Mouse (Mus musculus) kidney, postnatal 0 days (tissue): ENCODE data around the gene Gsto2. TPM values are rescaled to one million over a fixed set of nuclear protein-coding genes. Genes with fewer than 3 reads are reported as not detected.

Source experiments
- ATAC-seq: fragments of 200-750 bp; cut with Nextera tagmentation; replicated peaks from 2 replicates; pipeline ENCODE4 v1.8.0; 2017; ENCODE audit warnings: low read depth, moderate number of reproducible peaks, moderate TSS enrichment, moderate library complexity; ENCODE audit not compliant: low FRiP score
- DNase-seq: peaks from one replicate; pipeline ENCODE4 v3.0.0-alpha.2; 2016; ENCODE audit warnings: low spot score
- H3K27ac ChIP-seq: fragments of 300-500 bp; sonication (generic); 2 replicates; pipeline ENCODE4 v1.5.1; 2014; ENCODE audit warnings: mild to moderate bottlenecking
- H3K27me3 ChIP-seq: fragments of 300-500 bp; sonication (generic); 2 replicates; pipeline ENCODE4 v1.6.1; 2014; ENCODE audit warnings: low read length, mixed read lengths; ENCODE audit not compliant: insufficient read depth
- H3K36me3 ChIP-seq: fragments of 300-500 bp; sonication (generic); 2 replicates; pipeline ENCODE4 v1.6.1; 2014; ENCODE audit warnings: low read length, mixed read lengths; ENCODE audit not compliant: insufficient read depth
- H3K4me1 ChIP-seq: fragments of 300-500 bp; sonication (generic); replicated peaks from 2 replicates; pipeline ENCODE4 v1.6.1; 2014; ENCODE audit warnings: antibody characterized with exemption, low read length, mixed read lengths; ENCODE audit not compliant: insufficient read depth
- H3K4me2 ChIP-seq: fragments of 300-500 bp; sonication (generic); 2 replicates; pipeline ENCODE4 v1.6.1; 2014; ENCODE audit warnings: mild to moderate bottlenecking, low read length, moderate library complexity, mixed read lengths
- H3K4me3 ChIP-seq: fragments of 300-500 bp; sonication (generic); replicated peaks from 2 replicates; pipeline ENCODE4 v1.5.1; 2014; ENCODE audit warnings: low read depth, low read length
- H3K9ac ChIP-seq: fragments of 300-500 bp; sonication (generic); 2 replicates; pipeline ENCODE4 v1.6.1; 2014; ENCODE audit warnings: low read depth, low read length
- H3K9me3 ChIP-seq: fragments of 300-500 bp; sonication (generic); replicated peaks from 2 replicates; pipeline ENCODE4 v1.6.1; 2016; ENCODE audit warnings: low read length, inconsistent platforms, mixed read lengths
- CTCF ChIP-seq: IDR thresholded peaks from 2 replicates; pipeline ENCODE4 v1.5.1; 2016; ENCODE audit warnings: antibody characterized with exemption, low read depth, mild to moderate bottlenecking, moderate library complexity
- WGBS: fragments of 180-500 bp; shearing (Covaris S2); extraction: QIAGEN DNeasy Blood & Tissue Kit; methylation state at CpG from one replicate; pipeline ENCODE4 v1.1.7; 2014; 5-methylcytosine and 5-hydroxymethylcytosine counted together
- polyA plus RNA-seq: library from polyadenylated mRNA; unstranded; fragments of >200 nt; fragmentation: Nextera tagmentation; extraction: Ambion mirVana; gene quantifications from 2 replicates; pipeline ENCODE4 v1.2.1, GENCODE M21; 2015

The Gsto2 gene
- 1.7 and 1.9 TPM in 2 replicates for polyA plus RNA-seq

- no peaks in the 10 kb centered on the region for H3K27me3 ChIP-seq
- H3K4me2 ChIP-seq: peak within 1 kb of the TSS; percentile 96
- peak within 1 kb of the TSS; percentile 86 for H3K27ac ChIP-seq
- peak; percentile 100 for ATAC-seq
- H3K36me3 ChIP-seq: peaks cover 8% of the 10 kb centered on the region; the same call in 1 of the 2 replicates
- peak within 1 kb of the TSS; percentile 81 for H3K9ac ChIP-seq
- H3K4me3 ChIP-seq: peak within 1 kb of the TSS; percentile 55
- peak; percentile 98 for DNase-seq
- under 1% methylated on average over 49 of the region's 49 CpGs for WGBS
- no peaks in the 10 kb centered on the region for H3K9me3 ChIP-seq
- TF ChIP-seq CTCF: peak; percentile 62
- no peaks in the 10 kb centered on the region for H3K4me1 ChIP-seq
Observed at GRCm38 (mm10) chr19:47865353-47865947, at the start of gene Gsto2. Gene Gsto2 (plus strand): TSS chr19:47865534.

GRCm38 (mm10) chr19:47817692-47818091, 47.6 kb upstream of the Gsto2 start:
- WGBS: 77% methylated on average over 9 of the region's 9 CpGs

DNA sequence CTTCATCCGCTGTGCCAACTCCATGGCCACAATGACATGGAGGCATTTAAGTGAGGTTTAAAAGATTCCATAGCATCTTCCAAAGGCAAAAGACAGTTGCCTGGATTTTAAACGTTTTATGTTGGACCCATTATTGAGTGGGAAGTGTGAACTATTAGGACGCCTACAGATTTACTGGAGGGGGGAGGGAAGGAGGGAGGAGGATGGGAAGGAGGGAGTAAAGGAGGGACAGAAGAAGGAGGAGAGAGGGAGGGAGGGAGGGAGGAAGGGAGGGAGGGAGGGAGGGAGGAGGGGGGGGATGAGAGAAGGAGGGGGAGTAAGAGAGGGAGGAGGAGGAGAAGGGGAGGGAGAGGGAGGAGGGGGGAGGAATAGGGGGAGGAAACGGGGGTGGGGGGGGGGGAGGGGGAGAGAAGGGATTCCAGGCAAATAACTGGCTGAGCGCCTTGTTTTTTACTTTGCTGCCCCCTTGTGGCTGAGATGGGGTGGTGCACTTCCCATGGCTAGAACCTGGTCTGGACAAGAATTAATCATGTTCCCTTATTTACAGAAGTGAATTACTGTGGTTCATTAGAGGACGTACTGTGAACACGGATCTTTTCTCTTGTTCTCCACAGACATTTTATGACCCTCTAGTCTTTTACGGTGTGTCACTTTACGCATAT, 44.4 kb upstream of the Gsto2 start:
- H3K9me3 ChIP-seq: no peaks in the 10 kb centered on the region
- WGBS: 20% methylated on average over 9 of the region's 9 CpGs
- H3K27ac ChIP-seq: no peak overlapping the region
- H3K4me2 ChIP-seq: no peak overlapping the region
- ATAC-seq (no peak), DNase-seq (peak; percentile 79)
- H3K4me3 ChIP-seq: no peak overlapping the region
- no peaks in the 10 kb centered on the region for H3K36me3 ChIP-seq
- H3K27me3 ChIP-seq: no peaks in the 10 kb centered on the region
- TF ChIP-seq CTCF: peak; percentile 73
- H3K9ac ChIP-seq: no peak overlapping the region
- H3K4me1 ChIP-seq: no peaks in the 10 kb centered on the region

More at GRCm38 (mm10) chr19:47817692-47818091, 47.6 kb upstream of the Gsto2 start:
- H3K4me1 ChIP-seq: no peaks in the 10 kb centered on the region
- no peak overlapping the region for H3K4me3 ChIP-seq
- no peaks in the 10 kb centered on the region for H3K36me3 ChIP-seq
- no peak for TF ChIP-seq CTCF
- no peaks in the 10 kb centered on the region for H3K9me3 ChIP-seq
- ATAC-seq (no peak), DNase-seq (no peak)
- no peak overlapping the region for H3K4me2 ChIP-seq
- H3K27ac ChIP-seq: no peak overlapping the region
- H3K9ac ChIP-seq: no peak overlapping the region
- no peaks in the 10 kb centered on the region for H3K27me3 ChIP-seq

GRCm38 (mm10) chr19:47821494-47821872, 43.9 kb upstream of the Gsto2 start:
- Histone ChIP-seq H3K4me3 (no peak overlapping the region), H3K27ac (no peak overlapping the region), H3K9me3 (no peaks in the 10 kb centered on the region), H3K9ac (no peak overlapping the region), H3K4me1 (no peaks in the 10 kb centered on the region), H3K4me2 (no peak overlapping the region), H3K27me3 (no peaks in the 10 kb centered on the region), H3K36me3 (no peaks in the 10 kb centered on the region)
- DNase-seq (no peak), ATAC-seq (no peak)
- WGBS: 56% methylated on average over 7 of the region's 7 CpGs
- no peak for TF ChIP-seq CTCF

GRCm38 (mm10) chr19:47822143-47822796, 43.1 kb upstream of the Gsto2 start:
- DNase-seq (peak; percentile 49), ATAC-seq (no peak)
- Histone ChIP-seq H3K9me3 (no peaks in the 10 kb centered on the region), H3K4me1 (no peaks in the 10 kb centered on the region), H3K4me3 (no peak overlapping the region), H3K36me3 (no peaks in the 10 kb centered on the region), H3K27me3 (no peaks in the 10 kb centered on the region), H3K9ac (no peak overlapping the region), H3K4me2 (no peak overlapping the region), H3K27ac (no peak overlapping the region)
- 20% methylated on average over 8 of the region's 8 CpGs for WGBS
- peak; percentile 60 for TF ChIP-seq CTCF

DNA sequence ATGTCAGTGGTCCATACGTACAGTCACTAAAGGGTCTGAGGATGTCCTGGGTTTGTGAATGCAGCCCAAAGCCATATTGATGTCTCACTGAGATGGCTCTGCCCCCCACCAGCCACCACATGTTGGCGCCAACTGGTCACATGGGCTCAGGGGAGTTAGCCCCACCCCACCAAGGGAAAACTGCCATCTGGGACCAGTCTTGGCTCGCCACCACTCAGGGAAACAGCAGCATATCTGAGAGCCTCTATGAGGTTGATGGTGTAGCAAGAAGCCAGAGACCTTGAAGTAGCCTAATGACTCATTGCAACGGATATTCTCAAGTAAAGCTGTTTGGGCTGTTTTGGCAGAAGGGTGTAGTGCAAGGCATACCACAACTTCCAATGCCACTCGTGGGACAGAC, 41.3 kb upstream of the Gsto2 start:
- H3K9me3 ChIP-seq: no peaks in the 10 kb centered on the region
- H3K27ac ChIP-seq: no peak overlapping the region
- H3K4me2 ChIP-seq: no peak overlapping the region
- ATAC-seq (no peak), DNase-seq (no peak)
- H3K4me1 ChIP-seq: no peaks in the 10 kb centered on the region
- 79% methylated on average over 5 of the region's 5 CpGs for WGBS
- no peak overlapping the region for H3K9ac ChIP-seq
- H3K36me3 ChIP-seq: no peaks in the 10 kb centered on the region
- no peaks in the 10 kb centered on the region for H3K27me3 ChIP-seq
- TF ChIP-seq CTCF: no peak
- no peak overlapping the region for H3K4me3 ChIP-seq
